Mouse (Mus musculus) kidney, adult 2 months (tissue): ENCODE results near the gene Plcxd2. TPM values are rescaled to one million over a fixed set of nuclear protein-coding genes. Genes with fewer than 3 reads are reported as not detected.

Experiments
- DNase-seq: peaks from one replicate; pipeline ENCODE4 v3.0.0; 2021
- H3K27ac ChIP-seq: fragments of 200-500 bp; 2 replicates; pipeline ENCODE4 v1.5.1; 2012; ENCODE audit warnings: low read depth, low read length, control low read depth, inconsistent platforms; ENCODE audit not compliant: insufficient read depth
- H3K27me3 ChIP-seq: fragments of 200-500 bp; replicated peaks from 2 replicates; pipeline ENCODE4 v1.6.1; 2012; ENCODE audit warnings: mild to moderate bottlenecking, moderate library complexity, low read length, inconsistent platforms; ENCODE audit not compliant: control insufficient read depth, insufficient read depth
- H3K36me3 ChIP-seq: fragments of 200-500 bp; 2 replicates; pipeline ENCODE4 v1.6.1; 2012; ENCODE audit warnings: mild to moderate bottlenecking, moderate library complexity, low read length, inconsistent platforms; ENCODE audit not compliant: control insufficient read depth, insufficient read depth
- H3K4me1 ChIP-seq: fragments of 200-500 bp; 2 replicates; pipeline ENCODE4 v1.6.1; 2011; ENCODE audit warnings: low read length; ENCODE audit not compliant: control insufficient read depth, insufficient read depth
- H3K4me3 ChIP-seq: fragments of 200-500 bp; 2 replicates; pipeline ENCODE4 v1.5.1; 2011; ENCODE audit warnings: mild to moderate bottlenecking, low read depth, low read length, control low read depth; ENCODE audit not compliant: insufficient read depth
- CTCF ChIP-seq: fragments of 200-500 bp; conservative IDR thresholded peaks from 2 replicates; pipeline ENCODE4 v1.5.1; 2011; ENCODE audit warnings: low read depth, mild to moderate bottlenecking, control low read depth, low read length, moderate library complexity, mixed read lengths; ENCODE audit not compliant: insufficient read depth, insufficient read length
- POLR2A ChIP-seq: fragments of 200-500 bp; IDR thresholded peaks from one replicate; pipeline ENCODE4 v1.6.1; 2011; ENCODE audit warnings: low read depth, low read length, control low read depth
- whole genome bisulfite sequencing: fragments of 180-500 bp; shearing (Covaris S2); methylation state at CpG from one replicate; pipeline ENCODE4 v1.1.7; 2018; 5-methylcytosine and 5-hydroxymethylcytosine counted together
- polyA plus RNA-seq: library from polyadenylated mRNA; depleted of rRNA; stranded (reverse); fragments of >200 nt; gene quantifications from 2 replicates; pipeline ENCODE4 v1.2.3, GENCODE M21; 2012

Gene Plcxd2
- polyA plus RNA-seq, 1 experiment, result 1.4 TPM

GRCm38 (mm10) chr16:45939436-45939835, 70.6 kb downstream of the Plcxd2 start:
- no peak overlapping the region for H3K4me3 ChIP-seq
- no peak overlapping the region for H3K27ac ChIP-seq
- no peaks in the 10 kb centered on the region for H3K36me3 ChIP-seq
- TF ChIP-seq CTCF (peak; percentile 29; the same call in 1 of the 2 replicates), POLR2A (no peak)
- WGBS, result 95% methylated on average over 3 of the region's 3 CpGs
- no peaks in the 10 kb centered on the region for H3K27me3 ChIP-seq
- DNase-seq, result no peak
- H3K4me1 ChIP-seq, result peaks cover 5% of the 10 kb centered on the region; the same call in 1 of the 2 replicates

DNA sequence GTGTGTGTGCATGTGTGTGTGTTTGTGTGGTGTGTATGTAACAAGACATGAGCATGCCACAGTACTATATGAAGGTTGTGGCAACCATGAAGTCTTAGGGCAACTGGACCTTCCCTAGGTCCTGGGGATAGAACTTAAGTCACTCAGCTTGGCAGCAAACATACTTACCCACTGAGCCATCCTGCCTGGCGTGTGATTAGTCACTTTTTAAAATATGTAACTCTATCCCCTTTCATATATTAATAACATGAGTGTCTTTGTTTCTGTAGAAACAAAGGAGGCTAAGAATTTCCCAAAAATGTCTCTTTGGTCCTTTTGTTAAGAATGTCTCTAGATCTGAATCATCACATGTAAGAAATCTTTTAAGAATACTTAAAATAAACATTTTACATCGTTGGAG, 72.6 kb downstream of the Plcxd2 start:
- Histone ChIP-seq H3K4me3 (no peak overlapping the region), H3K36me3 (no peaks in the 10 kb centered on the region), H3K4me1 (peaks cover 3% of the 10 kb centered on the region; the same call in 1 of the 2 replicates), H3K27me3 (no peaks in the 10 kb centered on the region), H3K27ac (no peak overlapping the region)
- DNase-seq, result no peak
- TF ChIP-seq POLR2A, result no peak
- TF ChIP-seq CTCF, result no peak
- WGBS, result 71% methylated on average over 2 of the region's 2 CpGs

- H3K27me3 ChIP-seq, result no peaks in the 10 kb centered on the region
- TF ChIP-seq POLR2A, result no peak
- TF ChIP-seq CTCF, result no peak
- 75% methylated on average over 2 of the region's 2 CpGs for WGBS
- H3K27ac ChIP-seq, result no peak overlapping the region
- H3K4me1 ChIP-seq, result no peaks in the 10 kb centered on the region; the same call in 1 of the 2 replicates
- H3K36me3 ChIP-seq, result no peaks in the 10 kb centered on the region
- no peak overlapping the region for H3K4me3 ChIP-seq
- DNase-seq, result no peak
Measured at GRCm38 (mm10) chr16:45936521-45936920, 73.5 kb downstream of the Plcxd2 start.

DNA sequence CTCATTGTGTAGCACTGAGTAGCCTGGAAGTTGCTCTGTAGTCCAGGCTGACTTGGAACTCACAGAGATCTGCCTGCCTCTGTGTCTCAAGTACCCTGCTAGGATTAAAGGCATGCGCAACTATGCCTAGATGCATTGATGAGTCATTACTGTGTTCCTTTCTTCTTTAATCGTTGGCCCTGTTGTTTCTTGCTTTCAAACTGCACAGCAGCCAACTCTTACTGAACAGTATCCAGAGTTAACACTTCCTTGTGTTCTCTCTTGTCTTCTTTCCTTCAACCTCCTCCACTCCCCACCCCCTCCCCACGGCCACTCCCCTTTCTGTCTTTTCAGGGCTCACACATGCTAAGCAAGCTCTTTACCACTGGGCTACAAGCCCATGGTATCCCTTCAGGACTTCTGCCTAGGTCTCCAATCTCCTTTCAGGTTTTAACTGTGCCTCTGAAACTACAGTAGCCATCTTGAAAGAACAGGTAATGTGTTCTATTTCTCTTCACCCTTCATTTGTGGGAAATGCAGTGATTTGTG, 74.0 kb downstream of the Plcxd2 start:
- no peak for DNase-seq
- Histone ChIP-seq H3K27me3 (no peaks in the 10 kb centered on the region), H3K4me3 (no peak overlapping the region), H3K36me3 (no peaks in the 10 kb centered on the region), H3K27ac (no peak overlapping the region), H3K4me1 (no peaks in the 10 kb centered on the region; the same call in 1 of the 2 replicates)
- 62% methylated on average over 3 of the region's 3 CpGs for WGBS
- TF ChIP-seq POLR2A, result no peak
- TF ChIP-seq CTCF, result no peak

DNA sequence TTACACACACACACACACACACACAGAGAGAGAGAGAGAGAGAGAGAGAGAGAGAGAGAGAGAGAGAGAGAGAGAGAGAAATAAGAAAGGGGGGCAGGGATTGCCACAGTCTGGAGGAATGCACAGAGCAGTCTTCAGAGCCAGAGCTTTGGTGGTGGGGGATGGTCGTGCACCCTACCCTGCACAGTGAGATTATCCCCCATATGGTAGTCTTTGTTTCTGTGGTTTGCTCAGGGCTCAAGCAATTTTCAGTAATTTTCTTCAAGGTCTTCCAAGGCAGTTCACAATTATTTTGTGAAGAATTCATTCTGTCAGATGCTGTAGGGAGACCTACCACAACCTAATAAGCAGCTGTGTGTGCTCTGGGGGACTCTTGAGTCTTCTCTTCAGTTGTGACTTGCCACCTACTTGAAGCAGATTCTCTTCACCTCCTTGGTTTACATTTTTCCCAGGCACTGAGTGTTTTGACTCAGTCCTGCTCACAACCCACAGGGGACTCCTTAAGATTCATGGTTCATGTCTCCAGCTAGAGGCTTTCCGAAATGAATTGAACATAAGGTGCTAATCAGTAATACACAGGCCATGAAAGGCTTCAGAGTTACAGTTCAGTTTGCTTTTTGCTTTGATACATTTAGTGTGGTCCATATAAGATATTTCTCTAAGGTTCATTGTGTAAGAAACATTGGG, 75.2 kb downstream of the Plcxd2 start:
- DNase-seq, result no peak
- H3K27ac ChIP-seq, result no peak overlapping the region
- 67% methylated on average over 2 of the region's 2 CpGs for WGBS
- H3K4me3 ChIP-seq, result no peak overlapping the region
- no peaks in the 10 kb centered on the region for H3K27me3 ChIP-seq
- no peaks in the 10 kb centered on the region for H3K36me3 ChIP-seq
- H3K4me1 ChIP-seq, result no peaks in the 10 kb centered on the region; the same call in 1 of the 2 replicates
- no peak for TF ChIP-seq CTCF
- no peak for TF ChIP-seq POLR2A

DNA sequence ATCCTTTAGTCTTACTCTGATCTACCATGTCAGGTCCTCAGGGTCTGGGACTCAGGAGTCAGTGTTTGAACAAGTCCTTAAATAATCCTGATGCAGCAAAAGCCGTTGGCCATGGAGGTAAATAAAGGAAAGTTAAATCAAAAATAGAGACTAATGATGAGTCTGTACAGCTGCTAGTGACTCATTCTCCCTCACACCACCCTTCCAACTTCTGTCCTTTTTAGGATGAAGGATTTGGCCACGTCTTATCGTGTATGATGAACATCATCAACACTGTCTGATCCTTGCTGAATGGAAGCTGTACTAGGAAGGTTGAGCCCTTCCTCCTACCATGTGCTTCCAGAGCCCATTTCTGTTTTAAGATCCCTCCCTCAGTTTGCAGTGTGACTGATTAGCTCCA, 79.7 kb downstream of the Plcxd2 start:
- Histone ChIP-seq H3K4me1 (peaks cover 6% of the 10 kb centered on the region; the same call in 1 of the 2 replicates), H3K4me3 (no peak overlapping the region), H3K36me3 (no peaks in the 10 kb centered on the region), H3K27me3 (no peaks in the 10 kb centered on the region), H3K27ac (no peak overlapping the region)
- TF ChIP-seq CTCF (no peak), POLR2A (no peak)
- no peak for DNase-seq
- 82% methylated on average over 3 of the region's 3 CpGs for WGBS

GRCm38 (mm10) chr16:45928090-45928489, 81.9 kb downstream of the Plcxd2 start:
- peaks cover 17% of the 10 kb centered on the region for H3K4me1 ChIP-seq

DNA sequence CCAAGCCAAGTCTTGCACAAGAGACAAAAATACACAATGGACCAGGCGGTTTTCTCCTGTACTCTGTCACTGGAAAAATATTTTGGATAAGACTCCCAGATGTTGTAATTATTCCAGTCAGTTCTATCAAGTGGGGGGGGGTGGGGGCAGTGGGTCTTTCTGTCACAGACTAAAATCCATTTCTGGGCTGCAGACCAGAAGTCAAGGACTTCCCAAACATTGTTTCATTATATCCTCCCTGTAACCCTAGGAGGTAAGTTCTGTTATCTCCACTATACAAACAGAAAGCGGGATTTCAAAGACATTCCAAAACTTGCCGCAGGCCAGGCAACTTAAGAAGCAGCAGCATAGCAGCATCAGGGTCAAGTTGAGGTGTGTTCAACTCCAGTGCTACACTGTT, 82.4 kb downstream of the Plcxd2 start:
- peaks cover 22% of the 10 kb centered on the region for H3K4me1 ChIP-seq
- 39% methylated on average over 3 of the region's 3 CpGs for WGBS
- DNase-seq, result no peak
- H3K27ac ChIP-seq, result no peak overlapping the region
- H3K27me3 ChIP-seq, result no peaks in the 10 kb centered on the region
- H3K36me3 ChIP-seq, result no peaks in the 10 kb centered on the region
- no peak overlapping the region for H3K4me3 ChIP-seq
- TF ChIP-seq CTCF, result no peak
- TF ChIP-seq POLR2A, result no peak

More at GRCm38 (mm10) chr16:45928090-45928489, 81.9 kb downstream of the Plcxd2 start:
- DNase-seq, result no peak
- no peaks in the 10 kb centered on the region for H3K36me3 ChIP-seq
- no peak overlapping the region for H3K4me3 ChIP-seq
- no peaks in the 10 kb centered on the region for H3K27me3 ChIP-seq
- no peak for TF ChIP-seq POLR2A
- no peak for TF ChIP-seq CTCF
- WGBS, result 69% methylated on average over 4 of the region's 4 CpGs
- H3K27ac ChIP-seq, result no peak overlapping the region
